Mouse (Mus musculus) stomach, embryonic 16.5 days (tissue): ENCODE results near the gene Spryd4. TPM values are rescaled to one million over a fixed set of nuclear protein-coding genes. Genes with fewer than 3 reads are reported as not detected.
"Not testable (repeated sequence)": the region's sequence is repeated elsewhere in the genome, so short reads cannot be mapped to it uniquely, and the experiment has no call there.

Experiments
- ATAC-seq: fragments of 200-750 bp; cut with Nextera tagmentation; 2 replicates; pipeline ENCODE4 v1.8.0; 2017; ENCODE audit warnings: moderate number of reproducible peaks, moderate TSS enrichment; ENCODE audit not compliant: insufficient read depth, low FRiP score
- H3K27ac ChIP-seq: fragments of 300-500 bp; sonication (generic); 2 replicates; pipeline ENCODE4 v1.5.1; 2014; ENCODE audit warnings: low read length
- H3K27me3 ChIP-seq: fragments of 300-500 bp; sonication (generic); 2 replicates; pipeline ENCODE4 v1.6.1; 2014; ENCODE audit warnings: low read length, control low read depth, mixed read lengths; ENCODE audit not compliant: control insufficient read depth, insufficient read depth
- H3K36me3 ChIP-seq: fragments of 300-500 bp; sonication (generic); 2 replicates; pipeline ENCODE4 v1.6.1; 2014; ENCODE audit warnings: low read length; ENCODE audit not compliant: control insufficient read depth, insufficient read depth
- H3K4me1 ChIP-seq: fragments of 300-500 bp; sonication (generic); 2 replicates; pipeline ENCODE4 v1.6.1; 2014; ENCODE audit warnings: low read length, control low read depth, mixed read lengths; ENCODE audit not compliant: control insufficient read depth, insufficient read depth
- H3K4me2 ChIP-seq: fragments of 300-500 bp; sonication (generic); 2 replicates; pipeline ENCODE4 v1.6.1; 2014; ENCODE audit warnings: low read depth, low read length, mixed read lengths
- H3K4me3 ChIP-seq: fragments of 300-500 bp; sonication (generic); replicated peaks from 2 replicates; pipeline ENCODE4 v1.5.1; 2014; ENCODE audit warnings: mild to moderate bottlenecking, low read length
- H3K9ac ChIP-seq: fragments of 300-500 bp; sonication (generic); 2 replicates; pipeline ENCODE4 v1.6.1; 2014; ENCODE audit warnings: low read length
- H3K9me3 ChIP-seq: fragments of 300-500 bp; sonication (generic); replicated peaks from 2 replicates; pipeline ENCODE4 v1.6.1; 2016; ENCODE audit warnings: low read length, control low read depth; ENCODE audit not compliant: control insufficient read depth
- WGBS: fragments of 180-500 bp; shearing (Covaris S2); extraction: QIAGEN DNeasy Blood & Tissue Kit; methylation state at CpG from one replicate; pipeline ENCODE4 v1.1.7; 2014; 5-methylcytosine and 5-hydroxymethylcytosine counted together
- polyA plus RNA-seq: library from polyadenylated mRNA; unstranded; fragments of >200 nt; fragmentation: Nextera tagmentation; extraction: Ambion mirVana; gene quantifications from 2 replicates; pipeline ENCODE4 v1.2.1, GENCODE M21; 2015

The Spryd4 gene
- polyA plus RNA-seq, 1 experiment from 2014 or later: 33.5 TPM

DNA sequence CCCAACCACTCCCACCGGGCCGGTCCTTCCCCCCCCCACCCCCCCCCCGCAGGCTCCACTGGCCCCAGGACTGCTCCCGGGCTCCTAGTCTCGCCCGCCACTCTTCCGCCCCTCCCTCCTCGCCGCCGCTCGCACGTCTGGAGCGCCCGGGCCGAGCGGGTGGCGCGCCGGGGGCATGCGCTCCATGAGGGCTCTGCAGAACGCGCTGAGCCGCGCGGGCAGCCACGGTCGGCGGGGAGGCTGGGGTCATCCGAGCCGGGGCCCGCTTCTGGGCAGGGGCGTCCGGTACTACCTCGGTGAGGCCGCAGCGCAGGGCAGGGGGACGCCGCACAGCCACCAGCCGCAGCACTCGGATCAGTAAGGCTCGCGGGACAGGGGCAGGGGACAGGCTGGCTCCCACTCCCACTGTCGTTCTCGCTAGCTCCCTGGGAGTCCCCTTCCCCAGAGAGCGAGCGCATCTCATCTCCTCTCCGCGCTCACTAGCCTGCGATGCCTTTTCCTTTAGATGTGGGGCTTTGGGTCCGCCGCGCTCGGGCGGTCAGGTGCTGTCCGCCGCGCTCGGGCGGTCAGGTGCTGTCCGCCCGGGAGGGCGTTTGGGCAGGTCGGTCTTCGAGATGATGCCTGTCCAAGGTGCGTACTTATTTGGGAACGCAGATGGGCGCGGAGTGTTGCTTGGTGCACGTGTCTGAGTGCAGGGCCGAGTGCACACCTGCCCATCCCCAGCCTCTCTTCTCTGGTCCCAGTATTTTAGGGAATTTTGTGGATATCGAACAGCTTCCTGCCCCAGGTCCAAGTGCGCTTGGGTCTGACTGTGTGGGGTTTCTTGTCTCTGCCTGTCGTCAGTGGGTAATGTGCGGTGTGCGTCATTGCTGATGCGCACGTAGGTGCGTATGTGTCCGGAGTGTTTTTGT lies 16.8 kb downstream of the Spryd4 start:
- Histone ChIP-seq H3K9ac (peak overlapping the region; percentile 80), H3K27ac (no peak overlapping the region), H3K36me3 (no peaks in the 10 kb centered on the region), H3K9me3 (no peaks in the 10 kb centered on the region), H3K4me1 (peaks cover 8% of the 10 kb centered on the region; the same call in 1 of the 2 replicates), H3K27me3 (peaks cover 7% of the 10 kb centered on the region), H3K4me3 (peak overlapping the region; percentile 75), H3K4me2 (peak overlapping the region; percentile 99)
- peak; percentile 89 for ATAC-seq
- WGBS: under 1% methylated on average over 64 of the region's 79 CpGs

DNA sequence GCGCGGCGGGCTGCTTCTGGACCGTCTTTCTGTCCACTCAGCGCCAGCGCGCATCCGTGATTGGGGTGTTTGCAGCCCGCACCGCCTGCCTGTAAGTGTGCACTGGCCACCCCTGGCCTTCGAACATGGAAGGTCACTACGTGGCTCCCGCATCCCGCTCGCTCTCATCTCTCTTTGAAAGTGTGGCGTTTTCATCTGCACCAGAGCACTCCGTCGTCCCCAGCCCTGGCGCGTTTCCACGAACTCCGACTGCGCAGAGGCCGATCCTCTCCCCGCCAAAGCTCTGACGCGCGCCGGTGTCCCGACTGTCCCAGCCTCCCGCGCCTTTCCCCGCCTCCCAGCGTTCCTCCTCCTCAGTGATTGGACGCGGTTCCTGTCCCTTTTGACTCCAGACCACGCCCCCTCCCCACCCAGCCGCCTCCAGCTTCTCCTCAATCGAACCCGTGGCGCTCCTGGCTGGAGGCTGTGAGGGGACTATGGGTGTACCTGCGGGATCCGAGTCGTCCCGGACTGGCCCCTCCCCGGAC lies 17.5 kb downstream of the Spryd4 start, which contains the start of gene Gls2:
TSS of gene Gls2 (plus strand) at position 434 of the 527 bp plus-strand sequence.
- Histone ChIP-seq H3K4me1 (peaks cover 8% of the 10 kb centered on the region; the same call in 1 of the 2 replicates), H3K9me3 (no peaks in the 10 kb centered on the region), H3K4me3 (peak within 1 kb of the TSS; percentile 75), H3K27me3 (peaks cover 7% of the 10 kb centered on the region), H3K36me3 (no peaks in the 10 kb centered on the region), H3K9ac (peak within 1 kb of the TSS; percentile 80), H3K4me2 (peak within 1 kb of the TSS; percentile 99), H3K27ac (no peak within 1 kb of the TSS)
- under 1% methylated on average over 46 of the region's 46 CpGs for WGBS
- peak; percentile 97 for ATAC-seq

DNA sequence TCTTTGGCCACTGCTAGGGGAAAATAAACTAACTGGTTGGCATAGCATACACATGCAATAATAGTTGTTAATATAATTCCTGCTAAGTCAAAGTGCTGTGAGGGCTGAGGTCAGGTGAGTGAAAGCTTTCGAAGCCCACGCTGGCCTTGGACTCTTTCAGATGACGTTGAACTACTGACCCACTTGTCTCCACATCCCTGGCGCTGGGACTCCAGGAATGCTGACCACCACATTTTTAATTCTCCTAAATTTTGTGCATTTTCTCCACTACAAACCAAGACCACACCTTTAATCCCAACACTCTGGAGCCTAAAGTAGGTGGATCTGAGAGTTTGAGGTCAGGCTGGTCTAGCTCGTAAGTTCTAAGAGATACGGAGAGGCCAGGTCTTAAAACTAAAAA lies 18.5 kb downstream of the Spryd4 start:
- H3K27me3 ChIP-seq: peaks cover 7% of the 10 kb centered on the region
- H3K4me3 ChIP-seq: no peak overlapping the region
- no peak overlapping the region for H3K27ac ChIP-seq
- H3K9ac ChIP-seq: no peak overlapping the region
- ATAC-seq: no peak
- H3K9me3 ChIP-seq: no peaks in the 10 kb centered on the region
- WGBS: 89% methylated on average over 6 of the region's 6 CpGs
- peaks cover 8% of the 10 kb centered on the region; the same call in 1 of the 2 replicates for H3K4me1 ChIP-seq
- H3K36me3 ChIP-seq: no peaks in the 10 kb centered on the region
- H3K4me2 ChIP-seq: no peak overlapping the region

DNA sequence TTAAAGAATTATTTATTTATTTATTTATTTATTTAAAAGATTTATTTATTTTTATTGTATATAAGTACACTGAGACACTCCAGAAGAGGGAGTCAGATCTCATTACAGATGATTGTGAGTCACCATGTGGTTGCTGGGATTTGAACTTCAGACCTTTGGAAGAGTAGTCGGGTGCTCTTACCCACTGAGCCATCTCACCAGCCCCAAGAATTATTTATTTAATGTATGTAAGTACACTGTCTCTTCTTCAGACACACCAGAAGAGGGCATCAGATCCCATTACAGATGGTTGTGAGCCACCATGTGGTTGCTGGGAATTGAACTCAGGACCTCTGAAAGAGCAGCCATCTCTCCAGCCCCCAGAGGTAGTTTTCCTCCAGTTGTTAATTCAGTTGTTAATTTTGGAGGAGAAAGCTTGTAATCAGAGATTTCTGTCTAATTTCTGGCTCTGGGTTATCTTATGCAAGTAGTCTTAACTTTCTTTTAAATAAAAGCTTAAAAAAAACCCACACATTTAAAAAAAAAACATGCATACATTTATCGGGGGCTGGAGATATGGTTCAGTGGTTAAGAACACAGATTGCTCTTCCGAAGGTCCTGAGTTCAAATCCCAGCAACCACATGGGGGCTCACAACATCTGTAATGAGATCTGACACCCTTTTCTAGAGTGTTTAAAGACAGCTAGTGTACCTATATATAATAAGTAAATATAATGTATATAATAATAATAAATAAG lies 19.4 kb downstream of the Spryd4 start:
- H3K9ac ChIP-seq, H3K27me3 ChIP-seq, ATAC-seq, H3K4me1 ChIP-seq, H3K9me3 ChIP-seq, H3K27ac ChIP-seq, H3K36me3 ChIP-seq, H3K4me2 ChIP-seq, H3K4me3 ChIP-seq: not testable (repeated sequence)
- 92% methylated on average over 3 of the region's 3 CpGs for WGBS

DNA sequence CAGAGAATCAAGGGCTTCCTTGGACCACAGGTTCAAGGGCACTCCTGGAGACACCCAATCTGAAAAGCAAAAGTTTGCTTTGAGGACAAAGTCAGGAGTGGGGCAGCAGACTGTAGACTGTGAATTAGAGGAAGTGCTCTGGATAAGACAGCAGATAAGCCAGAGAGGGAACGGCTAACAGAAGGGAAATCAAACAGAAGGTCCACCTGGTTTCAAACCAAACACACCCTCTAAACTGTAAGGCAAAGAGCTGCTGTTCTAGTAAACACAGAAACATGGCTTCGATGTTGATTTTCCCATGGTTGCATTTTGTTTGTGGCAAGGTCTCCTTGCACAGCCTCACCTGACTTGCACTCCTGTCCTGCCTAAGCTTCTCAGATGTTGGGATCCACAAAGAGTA lies 20.1 kb downstream of the Spryd4 start:
- ATAC-seq: no peak
- Histone ChIP-seq H3K27ac (no peak overlapping the region), H3K4me1 (peaks cover 8% of the 10 kb centered on the region; the same call in 1 of the 2 replicates), H3K4me2 (no peak overlapping the region), H3K4me3 (no peak overlapping the region), H3K27me3 (peaks cover 7% of the 10 kb centered on the region), H3K9ac (no peak overlapping the region), H3K36me3 (no peaks in the 10 kb centered on the region), H3K9me3 (no peaks in the 10 kb centered on the region)
- 37% methylated on average over 2 of the region's 2 CpGs for WGBS

DNA sequence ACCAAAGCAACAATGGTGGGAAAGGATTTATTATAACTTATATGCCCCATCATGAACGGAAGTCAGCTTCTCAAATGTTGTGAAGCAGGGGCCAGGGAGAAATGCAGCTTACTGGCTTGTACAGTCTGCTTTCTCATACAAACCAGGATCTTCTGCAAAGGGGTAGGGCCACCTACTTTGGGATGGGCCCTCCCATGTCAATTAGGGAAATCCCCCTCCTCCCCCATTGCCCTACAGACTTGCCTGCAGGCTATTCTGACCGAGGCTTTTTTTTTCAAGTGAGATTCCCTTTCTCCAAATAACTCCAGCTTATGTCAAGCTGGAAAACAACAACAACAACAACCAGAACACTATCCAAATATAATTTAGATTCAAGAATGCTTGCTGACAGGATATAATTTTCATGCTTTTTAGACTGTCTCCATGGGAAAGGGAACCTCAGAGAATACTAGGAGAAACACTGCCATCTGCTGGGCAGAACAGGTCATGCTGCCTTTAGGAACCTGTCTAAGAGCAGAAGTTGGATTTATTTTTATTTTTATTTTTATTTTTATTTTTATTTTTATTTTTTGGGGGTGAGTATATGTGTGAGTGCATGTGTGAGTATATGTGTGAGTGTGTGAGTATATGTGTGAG lies 23.2 kb downstream of the Spryd4 start:
- 47% methylated on average over 2 of the region's 2 CpGs for WGBS
- no peak overlapping the region for H3K4me2 ChIP-seq
- no peaks in the 10 kb centered on the region for H3K4me1 ChIP-seq
- no peak overlapping the region for H3K27ac ChIP-seq
- no peaks in the 10 kb centered on the region for H3K27me3 ChIP-seq
- H3K36me3 ChIP-seq: no peaks in the 10 kb centered on the region
- no peak for ATAC-seq
- no peaks in the 10 kb centered on the region for H3K9me3 ChIP-seq
- no peak overlapping the region for H3K4me3 ChIP-seq
- H3K9ac ChIP-seq: no peak overlapping the region

DNA sequence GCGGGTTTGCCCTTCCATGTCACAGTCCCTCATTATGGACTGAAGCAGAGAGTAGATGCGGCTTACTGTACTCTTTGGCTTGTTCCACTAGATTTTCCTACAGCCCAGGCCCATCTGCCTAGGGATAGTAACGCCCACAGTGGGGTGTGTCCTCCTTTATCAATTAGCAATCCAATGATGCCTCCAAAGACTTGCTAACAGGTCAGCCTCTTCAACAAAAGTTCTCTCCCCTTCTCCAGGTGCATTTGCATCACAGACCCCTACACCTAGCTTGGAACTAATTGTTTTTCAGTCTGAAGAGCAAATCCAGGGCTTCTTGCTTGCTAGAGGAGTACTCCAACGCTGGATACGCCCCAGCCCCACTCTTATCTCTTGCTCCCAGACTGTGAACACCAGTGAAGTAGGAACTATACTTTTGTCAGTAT lies 24.4 kb downstream of the Spryd4 start:
- Histone ChIP-seq H3K9ac (no peak overlapping the region), H3K4me1 (no peaks in the 10 kb centered on the region), H3K4me2 (no peak overlapping the region), H3K36me3 (no peaks in the 10 kb centered on the region), H3K27ac (no peak overlapping the region), H3K27me3 (no peaks in the 10 kb centered on the region), H3K4me3 (no peak overlapping the region), H3K9me3 (no peaks in the 10 kb centered on the region)
- no peak for ATAC-seq
- WGBS: 68% methylated on average over 5 of the region's 5 CpGs

DNA sequence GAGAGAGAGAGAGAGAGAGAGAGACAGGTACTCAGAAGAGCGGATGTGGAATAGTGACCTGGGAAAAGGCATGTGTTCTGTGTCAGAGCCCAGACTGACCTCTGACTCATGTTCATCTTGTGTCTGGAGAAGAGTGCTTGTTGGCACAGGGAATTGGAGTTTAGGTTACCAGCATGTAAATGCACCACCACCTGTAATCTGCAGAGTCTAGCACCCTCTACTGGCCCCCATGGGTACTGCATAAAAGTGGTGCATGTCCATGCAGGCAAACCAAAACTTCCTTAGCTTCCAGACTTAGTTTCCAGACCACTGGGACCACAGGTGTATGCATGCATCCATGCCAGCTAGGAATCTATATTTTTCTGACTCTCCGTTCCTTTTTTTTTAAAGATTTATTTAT lies 25.6 kb downstream of the Spryd4 start:
- Histone ChIP-seq H3K4me2 (no peak overlapping the region), H3K9me3 (no peaks in the 10 kb centered on the region), H3K27ac (no peak overlapping the region), H3K27me3 (no peaks in the 10 kb centered on the region), H3K4me1 (no peaks in the 10 kb centered on the region), H3K36me3 (no peaks in the 10 kb centered on the region), H3K4me3 (no peak overlapping the region), H3K9ac (no peak overlapping the region)
- 39% methylated on average over 2 of the region's 2 CpGs for WGBS
- ATAC-seq: peak; percentile 71; the same call in 1 of the 2 replicates
